Mouse (Mus musculus) thymus, postnatal 36 days (tissue): ENCODE data around the gene Gm20716.

Experiments
- DNase-seq, 2 experiments: peaks; one replicate each; pipeline ENCODE4 v3.0.0; 2022; ENCODE audit warnings: mixed read lengths in 2 of 2

Gene Gm20716

DNA sequence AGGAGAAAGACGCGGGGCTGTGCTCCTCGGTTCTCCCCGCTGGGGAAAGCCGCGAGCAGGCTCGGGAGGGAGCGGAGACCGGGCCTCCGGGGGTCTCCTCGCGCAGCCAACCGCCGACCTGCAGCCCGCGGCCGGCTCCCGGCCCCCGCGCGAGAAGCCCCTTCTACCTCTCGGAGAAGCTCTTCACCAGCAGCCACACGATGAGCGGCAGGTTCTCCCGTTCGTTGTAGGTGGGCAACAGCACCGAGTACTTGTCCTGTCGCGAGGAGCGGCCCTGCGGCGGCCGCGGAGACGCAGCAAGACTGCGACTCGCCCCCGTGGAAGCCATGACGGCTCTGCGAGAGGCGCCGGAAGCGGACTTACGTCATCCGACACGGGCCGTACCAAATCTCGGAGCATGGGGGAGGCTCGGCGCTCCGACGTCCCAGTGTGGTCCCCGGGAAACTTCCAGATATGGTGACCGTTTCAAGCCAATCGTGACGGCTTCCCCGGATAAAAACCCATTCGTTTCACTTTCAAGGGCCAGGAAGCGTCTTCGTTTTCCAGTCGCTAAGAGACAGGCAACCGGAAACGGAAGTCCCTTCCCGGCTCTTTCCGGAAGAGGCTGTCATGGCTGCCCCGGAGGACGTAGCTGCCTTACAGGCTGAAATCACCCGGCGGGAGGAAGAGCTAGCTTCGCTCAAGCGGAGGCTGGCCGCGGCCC lies at the start of gene Gm20716, which contains the start of the genes Dpm1 and Mocs3:
TSS of gene Gm20716 (minus strand) at position 339 of the 703 bp plus-strand sequence.
TSS of gene Dpm1 (minus strand) at position 566 of the 703 bp plus-strand sequence.
TSS of gene Mocs3 (plus strand) at position 597 of the 703 bp plus-strand sequence.
- DNase-seq: peak; percentile 80 to 83

DNA sequence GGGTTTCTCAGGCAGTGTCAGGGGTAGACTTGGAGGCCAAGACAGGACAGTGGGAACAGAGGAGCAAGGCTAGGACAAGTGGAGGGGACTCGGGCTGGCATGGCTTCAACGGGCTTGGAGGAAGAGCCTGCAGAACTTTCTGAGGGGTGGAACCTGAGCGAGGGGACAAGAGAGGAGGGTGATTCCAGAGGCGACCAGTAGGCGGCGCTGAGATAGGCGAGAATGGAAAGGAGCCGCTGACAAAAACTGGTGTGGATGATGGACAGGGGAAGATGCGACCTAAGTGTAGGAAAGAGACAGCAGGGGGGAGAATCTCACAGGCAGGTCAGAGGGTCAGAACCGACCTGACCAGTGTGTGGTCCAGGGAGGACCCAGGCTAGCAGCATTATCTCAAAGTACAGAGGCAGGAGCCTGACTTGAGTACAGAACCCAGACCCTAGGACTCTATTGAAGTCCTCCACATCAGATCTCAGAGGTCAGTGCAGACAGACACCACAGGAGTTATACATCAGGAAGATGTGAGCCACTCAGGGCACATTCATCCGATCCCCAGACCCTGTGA lies 44.3 kb upstream of the Gm20716 start:
- peak; percentile 54 to 67 for DNase-seq

DNA sequence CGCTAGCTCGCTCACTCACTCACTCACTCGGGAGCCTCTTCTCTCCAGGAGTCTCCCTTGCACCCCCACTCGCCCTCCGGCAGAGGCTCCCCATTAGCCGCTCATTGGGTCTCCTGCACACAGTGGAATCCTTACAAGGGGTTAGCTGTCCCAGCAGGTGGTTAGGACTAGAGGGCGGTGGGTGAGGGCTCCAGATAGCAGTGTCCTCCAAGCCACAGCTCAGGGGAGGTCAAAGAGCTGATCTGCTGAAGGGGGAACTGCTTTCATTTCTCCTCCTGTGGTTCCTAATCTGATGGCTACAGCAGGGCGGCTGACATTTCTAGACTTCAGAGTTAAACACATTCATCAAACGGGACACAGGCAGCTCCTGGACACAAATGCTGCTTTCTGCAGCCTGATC lies 43.2 kb upstream of the Gm20716 start:
- no peak for DNase-seq

DNA sequence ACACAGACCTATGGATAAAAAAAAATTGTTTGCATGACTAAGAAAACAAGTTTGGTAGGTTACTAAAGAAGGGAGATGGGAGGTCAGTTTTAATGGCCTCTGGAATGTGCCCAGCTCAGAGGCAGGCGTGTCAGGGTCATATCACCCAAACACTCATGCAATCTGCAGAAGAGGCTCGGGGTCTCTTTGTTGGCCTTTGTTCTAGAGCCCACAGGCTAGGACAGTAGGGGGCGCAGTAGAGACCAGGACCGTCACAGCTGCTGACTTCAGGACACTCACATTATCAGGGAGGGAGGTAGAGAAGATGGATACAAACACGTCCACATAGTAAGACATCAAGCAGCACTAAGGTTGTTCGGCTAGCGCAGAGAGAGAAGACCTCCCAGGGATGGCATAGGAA lies 37.9 kb upstream of the Gm20716 start:
- DNase-seq: peak in 1 of 2 experiments; percentile 11

DNA sequence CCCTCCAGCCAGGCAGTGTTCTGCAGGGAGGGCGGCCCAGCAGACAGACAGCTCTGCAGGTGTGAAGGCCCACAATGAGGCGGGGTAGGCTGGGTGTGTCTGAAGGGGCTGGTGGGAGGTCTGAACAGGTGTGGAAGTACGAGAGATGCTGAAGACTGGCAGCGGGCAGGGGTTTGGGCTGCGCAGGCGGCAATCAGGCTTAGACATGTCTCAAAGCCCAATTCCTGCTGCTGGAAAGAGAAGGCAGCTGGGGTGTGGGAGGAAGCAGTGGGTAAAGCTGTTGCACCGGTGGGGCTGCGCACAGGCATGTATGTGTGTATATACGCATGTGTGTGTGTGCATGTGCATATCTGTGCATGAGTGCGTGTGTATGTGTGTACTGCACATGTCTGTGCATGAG lies 30.7 kb upstream of the Gm20716 start:
- no peak for DNase-seq

DNA sequence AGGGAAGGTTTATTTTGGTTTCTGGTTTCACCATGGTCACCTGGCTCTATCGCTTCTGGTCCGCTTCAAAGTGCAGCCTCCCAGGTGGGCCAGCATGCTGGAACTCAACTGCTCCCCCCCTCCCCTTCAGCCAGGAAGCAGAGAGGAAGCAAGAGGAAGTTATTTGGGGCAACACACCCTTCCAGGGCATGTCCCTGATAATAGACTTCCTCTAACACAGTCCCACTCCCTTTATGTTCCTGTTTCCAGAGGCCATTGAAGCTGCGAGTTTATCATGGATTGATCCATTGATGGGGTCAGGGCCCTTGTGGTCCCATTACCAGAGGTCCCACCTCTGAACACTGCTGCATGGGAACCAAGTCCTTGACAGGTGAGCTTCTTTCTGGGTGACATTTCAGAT lies 30.0 kb upstream of the Gm20716 start:
- no peak for DNase-seq

DNA sequence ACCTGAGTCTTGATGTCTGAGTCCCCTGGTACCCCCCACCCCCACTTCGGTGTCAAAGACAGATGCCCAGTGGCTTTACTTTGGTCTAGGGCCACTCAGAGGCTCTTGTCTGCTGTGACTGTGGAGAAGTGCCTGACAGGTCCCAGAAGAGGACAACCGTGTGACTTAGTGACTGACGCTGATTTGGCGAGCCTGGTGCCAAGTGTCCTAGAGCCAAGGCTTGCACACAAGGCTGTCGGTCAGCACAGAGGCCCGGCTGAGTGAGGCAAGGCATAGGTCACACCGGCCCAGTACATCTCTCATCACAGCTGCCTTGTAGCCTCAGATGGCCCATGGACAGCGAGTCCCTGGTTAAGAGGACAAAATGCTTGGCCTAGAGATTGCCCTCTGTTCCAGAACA lies 28.9 kb upstream of the Gm20716 start:
- DNase-seq: no peak

DNA sequence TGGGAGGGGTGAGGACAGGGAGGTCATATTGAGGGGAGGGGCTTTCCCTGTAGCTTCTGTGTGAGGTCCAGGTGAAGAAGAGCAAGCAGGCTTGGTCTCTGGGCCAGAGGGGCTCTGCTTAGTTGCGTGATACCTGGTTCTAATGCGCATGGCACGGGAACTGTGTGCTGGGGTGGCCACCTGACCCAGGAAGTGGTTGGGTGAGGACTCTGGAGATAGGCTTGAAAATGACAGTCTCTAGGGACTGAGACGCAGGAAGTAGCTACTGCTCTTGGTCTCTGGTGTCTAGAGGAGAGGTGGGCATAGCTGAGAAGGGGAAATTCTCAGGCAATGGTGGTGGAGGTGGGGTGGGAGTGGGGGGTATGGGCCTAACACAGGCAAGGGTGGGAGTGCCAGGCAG lies 27.0 kb upstream of the Gm20716 start:
- no peak for DNase-seq

DNA sequence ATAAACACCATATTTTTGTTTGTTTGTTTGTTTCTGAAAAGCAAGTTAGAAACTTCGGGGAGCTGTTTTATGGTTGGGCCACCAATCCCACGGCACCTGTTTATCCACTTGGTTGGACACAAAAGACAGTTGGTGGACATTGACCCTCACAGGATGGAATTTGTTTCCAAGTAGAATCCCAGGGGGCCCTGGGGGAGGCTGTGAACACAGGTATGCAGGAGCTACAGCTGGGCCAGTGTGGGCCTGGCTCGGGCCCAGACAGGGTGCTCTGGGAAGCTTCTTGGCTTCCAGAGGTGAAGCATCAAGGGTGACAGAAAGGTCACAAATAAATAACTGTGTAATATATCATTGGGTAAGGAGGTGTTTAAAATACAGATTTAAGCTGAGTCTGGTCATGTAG lies 26.3 kb upstream of the Gm20716 start:
- DNase-seq: no peak

DNA sequence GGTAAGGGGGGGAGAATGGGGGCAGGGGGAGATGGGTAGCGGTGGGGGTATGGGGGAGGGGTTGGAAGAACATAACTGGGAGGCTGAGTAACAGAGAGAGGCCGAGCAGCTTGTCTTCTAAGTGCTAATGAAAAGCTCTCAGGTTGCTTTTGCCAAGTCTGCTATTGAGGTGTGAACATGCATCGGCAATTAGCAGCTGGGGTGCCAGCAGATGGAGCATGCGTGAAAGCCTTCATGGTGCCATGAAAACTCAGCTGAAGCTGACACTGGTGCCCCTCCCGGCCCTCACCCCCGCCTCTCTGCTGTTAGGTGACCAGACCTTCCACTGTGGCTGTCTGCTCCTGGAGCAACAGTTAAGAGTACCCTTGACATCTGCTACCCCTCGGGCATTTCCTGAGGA lies 23.7 kb upstream of the Gm20716 start:
- DNase-seq: no peak

DNA sequence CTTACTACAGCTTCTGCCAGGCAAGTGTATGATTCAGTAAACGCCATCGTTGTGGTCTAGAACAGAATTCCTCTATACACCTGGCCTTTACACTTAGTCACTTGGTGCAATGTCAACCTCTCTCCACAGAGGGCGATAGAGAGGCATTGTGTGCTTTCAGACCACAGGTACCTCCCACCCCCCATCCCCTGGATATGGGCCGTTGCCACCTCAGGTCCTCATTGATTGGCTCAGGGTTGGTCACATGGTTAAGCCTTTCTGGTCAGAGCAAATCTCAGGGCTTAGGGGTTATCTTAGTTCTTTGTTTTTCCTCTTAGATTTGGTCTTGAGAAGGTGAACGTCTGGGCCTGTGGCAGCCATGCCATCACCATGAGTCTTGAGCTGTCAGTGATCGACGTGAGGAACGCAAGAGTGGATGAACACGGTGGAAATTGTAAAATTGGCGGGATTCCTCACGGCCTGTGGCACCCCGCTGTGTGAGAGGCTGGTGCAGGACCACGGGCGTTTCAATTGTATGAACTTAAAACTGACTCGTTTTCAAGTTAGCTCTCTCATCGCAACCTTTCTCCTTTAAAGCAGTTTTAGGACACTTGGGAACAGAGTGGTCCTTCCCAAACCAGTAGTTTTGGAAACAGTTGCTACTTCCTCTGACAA lies 22.6 kb upstream of the Gm20716 start:
- peak; percentile 28 for DNase-seq

DNA sequence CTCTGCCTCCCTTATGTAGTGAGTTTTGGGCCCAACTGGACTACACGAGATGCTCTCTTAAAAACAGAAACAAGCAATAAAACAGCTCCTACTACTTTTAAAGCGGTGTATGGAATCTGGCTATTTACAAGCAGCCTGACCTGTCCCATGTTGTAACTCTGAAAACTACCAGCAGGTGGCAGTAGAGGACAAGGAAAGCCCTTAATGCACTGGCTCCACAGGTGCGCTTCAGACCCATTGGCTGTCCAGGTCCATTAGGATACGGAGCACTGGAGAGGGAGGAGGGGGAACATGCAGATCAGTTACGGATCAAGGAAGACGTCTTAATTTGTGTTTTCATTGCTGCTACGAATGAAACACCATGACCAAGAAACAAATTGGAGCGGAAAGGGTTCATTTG lies 20.1 kb upstream of the Gm20716 start:
- peak; percentile 58 to 72 for DNase-seq

DNA sequence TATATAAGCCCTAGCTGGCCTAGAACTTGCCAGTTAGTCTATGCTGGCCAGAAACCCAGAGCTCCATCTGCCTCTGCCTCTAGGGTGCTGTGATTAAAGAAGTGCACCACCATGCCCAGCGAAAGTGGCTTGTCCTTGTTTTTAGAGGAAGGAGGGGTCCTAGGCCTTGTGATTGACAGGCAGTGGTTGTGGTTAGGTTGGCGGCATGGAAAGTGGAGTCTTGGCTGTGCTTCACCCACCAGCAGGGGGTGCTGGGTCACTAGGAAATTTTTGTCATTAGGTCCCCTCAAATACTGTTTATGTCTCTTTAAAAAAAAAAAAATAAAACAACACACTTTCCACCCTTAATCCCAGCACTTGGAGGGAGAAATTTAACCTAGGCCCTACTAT lies 18.7 kb upstream of the Gm20716 start:
- DNase-seq: peak; percentile 22 to 27

DNA sequence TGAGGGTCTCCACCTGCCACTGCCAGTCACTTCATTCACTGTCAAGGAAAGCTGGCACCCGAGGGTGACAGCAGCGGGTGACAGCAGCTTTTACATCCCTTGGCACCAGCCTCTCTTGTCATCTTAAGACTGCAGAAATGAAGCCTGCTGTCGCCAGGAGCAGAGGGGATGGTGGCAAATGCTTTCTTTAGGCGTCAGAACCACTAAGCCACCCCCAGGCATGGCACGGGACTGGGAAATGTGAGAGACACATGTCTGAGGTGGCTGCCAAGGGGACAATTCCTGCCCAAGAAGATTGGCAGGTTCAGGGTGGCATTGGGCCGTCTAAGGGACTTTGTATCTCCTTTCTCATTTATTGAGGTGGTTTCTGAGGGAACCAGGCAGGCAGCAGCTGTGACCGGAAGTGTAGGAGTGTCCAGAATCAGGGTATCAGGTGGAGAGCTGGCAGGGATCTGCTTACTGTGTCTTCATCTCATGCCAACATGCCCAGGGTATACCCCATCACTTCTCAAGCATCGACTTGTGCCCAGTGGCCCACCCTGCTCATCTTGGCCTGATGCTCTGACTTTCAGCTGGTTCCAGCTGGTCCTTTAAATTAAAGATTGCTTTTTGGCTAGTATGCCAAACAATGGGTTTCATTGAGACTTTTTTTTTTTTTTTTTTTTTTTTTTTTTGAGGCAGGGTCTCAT lies 18.1 kb upstream of the Gm20716 start:
- DNase-seq: no peak

DNA sequence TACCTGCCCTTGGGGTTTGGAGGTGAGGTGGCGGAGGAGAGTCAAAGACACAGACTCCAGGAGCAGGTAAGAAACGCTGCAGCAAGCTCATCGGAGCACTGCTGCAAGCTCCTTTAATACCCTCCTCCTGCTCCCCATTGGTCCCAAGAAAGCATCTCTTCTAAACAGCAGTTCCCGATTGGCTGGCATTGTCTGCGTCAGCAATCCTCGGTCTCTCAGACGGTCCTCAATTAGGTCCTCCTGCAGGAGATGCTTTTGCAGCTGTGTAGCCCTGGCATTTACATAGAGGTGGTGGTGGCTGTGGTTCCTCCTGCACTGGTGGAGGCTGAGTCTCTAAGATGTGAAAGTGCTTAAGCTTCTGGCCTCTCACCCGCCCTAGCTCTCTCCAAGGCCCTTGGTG lies 15.4 kb upstream of the Gm20716 start:
- no peak for DNase-seq

DNA sequence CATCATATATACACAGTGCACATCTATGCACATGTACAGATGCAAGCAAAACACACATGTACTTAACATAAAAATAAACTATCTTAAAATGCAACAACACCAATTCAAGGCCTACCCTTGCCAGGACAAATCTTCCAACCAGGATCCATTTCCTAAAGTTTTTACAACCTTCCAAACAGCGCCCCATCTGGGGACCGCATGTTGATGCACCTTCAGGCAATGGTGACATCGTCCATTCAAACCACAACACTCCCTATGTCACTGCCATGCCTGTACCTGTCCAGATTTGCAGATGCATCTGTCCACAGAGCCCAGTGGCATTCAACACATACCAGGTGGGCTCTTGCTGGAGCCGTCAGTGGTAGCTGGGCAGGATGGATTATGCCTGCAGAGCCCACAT lies 13.1 kb upstream of the Gm20716 start:
- no peak for DNase-seq

DNA sequence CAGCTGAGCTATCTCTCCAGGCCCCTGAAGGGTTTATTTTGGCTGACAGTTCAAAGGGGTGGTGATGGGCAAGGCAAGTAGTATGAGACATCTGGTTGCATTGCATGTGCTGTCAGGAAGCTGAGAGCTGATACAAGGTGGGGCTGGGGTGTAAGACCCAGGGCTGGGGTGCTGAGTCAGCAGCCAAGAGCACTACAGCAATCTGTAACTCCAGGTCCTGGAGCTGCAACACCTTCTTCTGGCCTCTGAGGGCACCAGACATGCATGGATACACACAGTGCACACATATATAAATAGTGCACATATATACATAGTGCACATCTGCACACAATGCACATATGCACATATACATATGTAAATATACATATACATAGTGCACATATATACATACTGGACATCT lies 12.7 kb upstream of the Gm20716 start:
- no peak for DNase-seq

DNA sequence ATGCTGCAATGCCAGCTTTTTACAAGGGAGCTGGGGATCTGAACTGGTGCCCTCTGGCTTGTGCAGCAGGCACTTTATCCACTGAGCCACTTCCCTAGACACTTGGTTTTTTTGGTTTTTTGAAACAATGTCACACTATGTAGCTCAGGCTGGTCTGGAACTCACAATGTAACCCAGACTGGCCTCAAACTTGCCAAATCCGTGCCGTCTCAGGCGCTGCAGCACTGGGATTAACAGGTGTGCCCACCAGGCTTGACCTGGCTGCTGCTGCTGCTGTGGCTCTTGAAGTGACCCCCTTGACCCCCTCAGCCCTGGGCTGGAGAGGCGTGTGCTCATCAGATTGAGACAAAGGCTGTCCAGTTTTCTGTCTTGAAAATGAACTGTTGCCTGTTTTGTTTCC lies 8.2 kb upstream of the Gm20716 start:
- no peak for DNase-seq

DNA sequence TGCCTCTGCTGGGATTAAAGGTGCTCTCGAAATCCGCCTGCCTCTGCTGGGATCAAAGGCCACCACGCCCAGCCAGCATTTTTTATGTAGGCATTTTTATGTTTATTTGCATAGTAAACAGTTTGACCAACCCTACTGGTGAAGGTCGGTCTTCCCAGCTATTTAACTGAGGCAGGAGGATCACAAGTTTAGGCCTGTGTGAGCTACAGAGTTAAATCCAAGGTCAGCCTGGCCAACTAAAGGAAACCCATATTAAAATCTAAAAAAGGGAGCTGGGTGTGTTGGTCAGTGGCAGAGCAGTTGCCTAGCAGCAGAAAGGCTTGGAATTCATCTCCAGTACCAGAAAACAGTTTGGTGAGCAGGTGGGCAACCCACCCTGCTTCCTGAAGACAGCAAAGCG lies 3.1 kb upstream of the Gm20716 start:
- DNase-seq: no peak

DNA sequence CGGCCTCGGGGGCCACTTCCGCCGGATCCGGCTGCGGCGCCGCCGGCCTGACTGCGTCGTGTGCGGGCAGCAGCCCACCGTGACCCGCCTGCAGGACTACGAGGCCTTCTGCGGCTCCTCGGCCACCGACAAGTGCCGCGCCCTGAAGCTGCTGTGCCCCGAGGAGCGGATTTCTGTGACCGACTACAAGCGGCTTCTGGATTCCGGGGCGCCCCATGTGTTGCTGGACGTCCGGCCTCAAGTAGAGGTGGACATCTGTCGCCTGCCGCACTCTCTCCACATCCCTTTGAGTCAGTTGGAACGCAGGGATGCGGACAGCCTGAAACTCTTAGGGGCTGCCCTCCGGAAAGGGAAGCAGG lies 1.3 kb upstream of the Gm20716 start:
- DNase-seq: no peak

DNA sequence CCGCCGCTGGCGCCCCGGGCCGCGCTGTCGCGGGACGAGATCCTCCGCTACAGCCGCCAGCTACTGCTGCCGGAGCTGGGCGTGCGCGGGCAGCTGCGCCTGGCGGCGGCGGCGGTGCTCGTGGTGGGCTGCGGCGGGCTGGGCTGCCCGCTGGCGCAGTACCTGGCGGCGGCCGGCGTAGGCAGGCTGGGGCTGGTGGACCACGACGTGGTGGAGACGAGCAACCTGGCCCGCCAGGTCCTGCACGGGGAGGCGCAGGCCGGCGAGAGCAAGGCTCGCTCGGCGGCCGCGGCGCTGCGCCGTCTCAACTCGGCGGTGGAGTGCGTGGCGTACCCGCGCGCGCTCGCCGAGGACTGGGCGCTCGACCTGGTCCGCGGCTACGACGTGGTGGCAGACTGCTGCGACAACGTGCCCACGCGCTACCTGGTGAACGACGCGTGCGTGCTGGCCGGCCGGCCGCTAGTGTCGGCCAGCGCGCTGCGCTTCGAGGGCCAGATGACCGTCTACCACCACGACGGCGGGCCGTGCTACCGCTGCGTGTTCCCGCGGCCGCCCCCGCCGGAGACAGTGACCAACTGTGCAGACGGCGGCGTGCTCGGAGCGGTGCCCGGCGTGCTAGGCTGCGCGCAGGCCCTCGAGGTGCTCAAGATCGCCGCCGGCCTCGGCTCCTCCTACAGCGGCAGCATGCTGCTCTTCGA lies 758 bp upstream of the Gm20716 start:
- peak; percentile 8 to 37 for DNase-seq

DNA sequence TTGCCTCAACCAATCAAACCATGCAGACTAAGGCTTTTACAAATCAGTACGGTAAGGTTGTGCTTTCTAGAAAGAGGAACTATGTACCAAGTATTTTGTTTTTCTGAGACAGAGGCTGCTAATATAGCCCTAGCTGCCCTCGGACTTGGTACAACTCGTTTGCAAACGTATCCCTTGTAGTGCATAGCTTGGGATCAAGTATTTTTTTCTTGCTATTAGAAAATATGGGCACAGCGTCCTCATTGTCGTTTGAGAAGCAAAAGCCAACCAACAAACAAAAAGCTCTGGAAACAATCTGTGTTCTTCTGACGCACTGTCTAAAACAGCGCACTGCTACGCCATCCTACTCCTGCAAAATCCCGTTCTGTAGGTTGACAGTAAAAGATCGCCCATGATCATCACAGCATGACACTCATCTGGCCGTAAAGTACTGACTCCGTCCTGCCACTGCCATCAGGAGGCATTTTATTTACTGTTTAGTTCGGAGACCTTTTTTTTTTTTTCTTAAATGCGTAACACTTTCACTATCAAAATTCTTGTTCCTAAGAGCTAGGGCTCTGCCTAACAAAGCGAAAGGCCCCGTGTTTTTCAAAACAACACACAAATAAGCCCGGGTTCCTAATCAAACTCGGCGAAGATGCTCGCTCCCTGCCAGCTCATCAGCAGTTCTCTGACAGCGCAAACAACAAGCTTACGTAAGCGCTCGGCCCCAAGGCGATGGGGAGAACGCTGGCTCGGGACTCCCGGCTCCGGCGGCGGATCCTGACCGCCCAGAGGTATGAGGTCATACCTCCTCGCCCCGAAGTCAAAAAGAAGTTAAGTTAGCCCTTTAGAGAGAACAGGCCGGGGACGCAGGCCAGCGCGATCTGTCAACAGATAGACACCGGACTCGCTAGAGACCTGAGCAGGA lies 793 bp downstream of the Gm20716 start:
- DNase-seq: no peak
